Mouse (Mus musculus): ENCODE results near the gene P4ha1. TPM values are rescaled to one million over a fixed set of nuclear protein-coding genes. Genes with fewer than 3 reads are reported as not detected.
"Not testable (repeated sequence)": the region's sequence is repeated elsewhere in the genome, so short reads cannot be mapped to it uniquely, and the experiment has no call there.

Gene P4ha1
- polyA plus RNA-seq, 1 experiment from 2014 or later = 50.4 TPM

GRCm38 (mm10) chr10:59358744-59359143 lies 35.6 kb downstream of the P4ha1 start:
- WGBS = 96% methylated on average over 4 of the region's 4 CpGs
- Histone ChIP-seq H3K4me1 (no peaks in the 10 kb centered on the region), H3K27me3 (no peaks in the 10 kb centered on the region), H3K9me3 (replicated peaks) (no peaks in the 10 kb centered on the region), H3K36me3 (peaks cover 45% of the 10 kb centered on the region), H3K9ac (no peak overlapping the region), H3K4me2 (replicated peaks) (no peak overlapping the region), H3K4me3 (no peak overlapping the region), H3K27ac (no peak overlapping the region)
- ATAC-seq (ENCODE audit: low FRiP score) = no peak

- Histone ChIP-seq H3K27me3 (no peaks in the 10 kb centered on the region), H3K4me1 (no peaks in the 10 kb centered on the region), H3K9me3 (replicated peaks) (no peaks in the 10 kb centered on the region), H3K36me3 (peaks cover 61% of the 10 kb centered on the region), H3K4me2 (replicated peaks) (no peak overlapping the region), H3K27ac (no peak overlapping the region), H3K4me3 (no peak overlapping the region), H3K9ac (no peak overlapping the region)
- no peak for ATAC-seq (ENCODE audit: low FRiP score)
- WGBS = 88% methylated on average over 2 of the region's 2 CpGs
Measured at GRCm38 (mm10) chr10:59363208-59363607, 40.1 kb downstream of the P4ha1 start.

DNA sequence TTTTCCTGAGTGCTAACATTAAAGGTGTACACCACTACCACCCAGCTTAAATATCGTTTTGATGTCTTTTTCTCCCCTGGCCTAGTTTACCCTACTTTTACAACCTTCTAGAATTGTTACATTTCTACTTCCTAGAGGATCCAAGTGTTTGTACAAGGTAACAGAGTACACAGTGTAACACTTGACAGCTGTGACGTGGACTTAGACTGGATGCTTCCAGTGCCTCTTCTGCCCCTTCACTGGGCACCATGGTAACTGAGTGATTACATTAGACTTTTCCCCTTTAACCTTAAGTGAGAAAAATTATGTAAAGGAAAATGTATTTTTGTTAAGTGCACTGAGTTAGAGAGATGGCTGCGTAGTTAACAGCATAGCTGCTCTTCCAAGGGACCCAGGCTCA lies 41.5 kb downstream of the P4ha1 start:
- Histone ChIP-seq H3K9ac (no peak overlapping the region), H3K4me3 (no peak overlapping the region), H3K36me3 (peaks cover 72% of the 10 kb centered on the region), H3K27ac (no peak overlapping the region), H3K4me1 (no peaks in the 10 kb centered on the region), H3K27me3 (no peaks in the 10 kb centered on the region), H3K9me3 (replicated peaks) (no peaks in the 10 kb centered on the region), H3K4me2 (replicated peaks) (no peak overlapping the region)
- WGBS = 92% methylated on average over 3 of the region's 3 CpGs
- ATAC-seq (ENCODE audit: low FRiP score) = no peak

DNA sequence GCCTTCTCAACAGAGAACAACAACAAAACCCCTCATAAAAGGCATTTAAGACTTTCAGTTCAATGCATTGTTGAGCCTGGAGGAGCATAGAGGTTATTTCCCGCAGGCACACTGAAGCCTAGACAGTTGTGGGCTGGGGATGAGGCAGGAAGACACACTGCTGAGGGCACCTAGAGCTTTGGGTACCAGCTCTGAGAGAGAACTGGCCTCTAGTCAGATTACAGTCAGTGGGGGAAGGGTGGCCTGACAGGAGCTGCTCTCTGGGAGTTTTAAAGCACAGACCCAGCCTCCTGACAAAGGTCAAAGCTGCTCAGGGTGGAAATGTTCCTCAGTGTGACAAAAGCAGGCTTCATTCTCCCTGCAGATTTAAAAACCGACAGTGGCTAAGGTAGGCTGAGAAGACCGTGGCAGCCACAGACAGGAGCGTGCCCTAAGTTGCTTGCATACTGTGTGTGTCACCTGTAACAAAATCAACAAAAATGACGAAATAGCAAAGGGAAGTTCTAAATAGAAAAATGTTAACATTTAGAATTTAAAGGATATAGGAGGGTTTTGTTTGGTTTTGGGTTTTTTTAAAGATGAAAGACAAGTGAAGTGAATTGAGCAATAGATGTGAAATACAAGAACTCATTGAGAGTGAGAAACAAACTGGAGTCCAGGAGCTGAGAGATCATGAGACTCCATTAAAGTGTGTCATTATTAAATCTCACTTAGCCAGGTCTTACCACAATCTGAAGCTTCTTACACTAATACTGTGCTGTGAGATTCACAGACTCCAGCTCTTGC lies 42.9 kb downstream of the P4ha1 start:
- Histone ChIP-seq H3K36me3 (peaks cover 80% of the 10 kb centered on the region), H3K9ac (no peak overlapping the region), H3K27me3 (no peaks in the 10 kb centered on the region), H3K4me3 (no peak overlapping the region), H3K9me3 (replicated peaks) (no peaks in the 10 kb centered on the region), H3K4me1 (no peaks in the 10 kb centered on the region), H3K4me2 (replicated peaks) (no peak overlapping the region), H3K27ac (no peak overlapping the region)
- no peak for ATAC-seq (ENCODE audit: low FRiP score)
- 83% methylated on average over 5 of the region's 5 CpGs for WGBS

GRCm38 (mm10) chr10:59366746-59367145 lies 43.6 kb downstream of the P4ha1 start:
- H3K4me3 ChIP-seq = no peak overlapping the region
- no peak overlapping the region for H3K9ac ChIP-seq
- ATAC-seq (ENCODE audit: low FRiP score) = no peak
- no peaks in the 10 kb centered on the region for H3K4me1 ChIP-seq
- H3K4me2 ChIP-seq (replicated peaks) = no peak overlapping the region
- H3K36me3 ChIP-seq = peaks cover 83% of the 10 kb centered on the region
- no peaks in the 10 kb centered on the region for H3K27me3 ChIP-seq
- H3K9me3 ChIP-seq (replicated peaks) = no peaks in the 10 kb centered on the region
- H3K27ac ChIP-seq = no peak overlapping the region
- 98% methylated on average over 4 of the region's 4 CpGs for WGBS

GRCm38 (mm10) chr10:59367206-59367605 lies 44.1 kb downstream of the P4ha1 start:
- Histone ChIP-seq H3K36me3 (peaks cover 79% of the 10 kb centered on the region), H3K9ac (no peak overlapping the region), H3K4me2 (replicated peaks) (no peak overlapping the region), H3K9me3 (replicated peaks) (no peaks in the 10 kb centered on the region), H3K27me3 (no peaks in the 10 kb centered on the region), H3K27ac (no peak overlapping the region), H3K4me1 (no peaks in the 10 kb centered on the region), H3K4me3 (no peak overlapping the region)
- WGBS = 94% methylated on average over 4 of the region's 4 CpGs
- ATAC-seq (ENCODE audit: low FRiP score) = no peak

GRCm38 (mm10) chr10:59368729-59369128 lies 45.6 kb downstream of the P4ha1 start:
- H3K4me1 ChIP-seq = no peaks in the 10 kb centered on the region
- no peaks in the 10 kb centered on the region for H3K9me3 ChIP-seq (replicated peaks)
- WGBS = 85% methylated on average over 8 of the region's 8 CpGs
- peaks cover 76% of the 10 kb centered on the region for H3K36me3 ChIP-seq
- no peak overlapping the region for H3K4me2 ChIP-seq (replicated peaks)
- ATAC-seq (ENCODE audit: low FRiP score) = no peak
- no peak overlapping the region for H3K4me3 ChIP-seq
- H3K9ac ChIP-seq = no peak overlapping the region
- no peak overlapping the region for H3K27ac ChIP-seq
- H3K27me3 ChIP-seq = no peaks in the 10 kb centered on the region

GRCm38 (mm10) chr10:59369426-59369825 lies 46.3 kb downstream of the P4ha1 start:
- WGBS = 95% methylated on average over 9 of the region's 9 CpGs
- no peak for ATAC-seq (ENCODE audit: low FRiP score)

GRCm38 (mm10) chr10:59377906-59378305 lies 54.8 kb downstream of the P4ha1 start:
- no peak overlapping the region for H3K9ac ChIP-seq
- no peak overlapping the region for H3K4me2 ChIP-seq (replicated peaks)
- no peak overlapping the region for H3K4me3 ChIP-seq
- H3K27ac ChIP-seq = no peak overlapping the region
- H3K36me3 ChIP-seq = peaks cover 12% of the 10 kb centered on the region
- H3K9me3 ChIP-seq (replicated peaks) = no peaks in the 10 kb centered on the region
- H3K4me1 ChIP-seq = no peaks in the 10 kb centered on the region
- no peaks in the 10 kb centered on the region for H3K27me3 ChIP-seq
- ATAC-seq (ENCODE audit: low FRiP score) = no peak
- 87% methylated on average over 10 of the region's 10 CpGs for WGBS

More at GRCm38 (mm10) chr10:59369426-59369825, 46.3 kb downstream of the P4ha1 start:
- Histone ChIP-seq H3K27me3 (no peaks in the 10 kb centered on the region), H3K4me2 (replicated peaks) (no peak overlapping the region), H3K4me1 (no peaks in the 10 kb centered on the region), H3K9me3 (replicated peaks) (no peaks in the 10 kb centered on the region), H3K9ac (no peak overlapping the region), H3K36me3 (peaks cover 76% of the 10 kb centered on the region), H3K4me3 (no peak overlapping the region), H3K27ac (no peak overlapping the region)

DNA sequence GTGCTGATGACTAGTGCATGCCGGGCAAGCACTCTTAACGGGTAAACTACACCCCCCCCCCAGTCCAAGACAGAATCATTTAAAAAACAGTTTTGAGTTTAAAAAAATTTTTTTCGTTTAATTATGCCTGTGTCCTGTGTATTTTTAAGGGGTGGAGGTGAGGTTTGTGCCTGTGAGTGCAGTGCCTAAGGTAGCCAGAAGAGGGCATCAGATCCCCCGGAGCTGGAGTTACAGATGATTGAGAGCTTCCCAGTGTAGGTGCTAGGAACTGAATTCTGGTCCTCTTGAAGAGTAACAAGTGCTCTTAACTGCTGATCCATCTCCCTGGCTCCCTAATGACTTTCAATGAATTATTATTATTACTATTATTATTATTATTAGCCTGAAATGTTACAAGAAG lies 55.6 kb downstream of the P4ha1 start:
- no peak for ATAC-seq (ENCODE audit: low FRiP score)
- 91% methylated on average over 4 of the region's 4 CpGs for WGBS
- Histone ChIP-seq H3K4me3 (no peak overlapping the region), H3K4me1 (no peaks in the 10 kb centered on the region), H3K4me2 (replicated peaks) (no peak overlapping the region), H3K9ac (no peak overlapping the region), H3K9me3 (replicated peaks) (no peaks in the 10 kb centered on the region), H3K27ac (no peak overlapping the region), H3K27me3 (no peaks in the 10 kb centered on the region), H3K36me3 (peaks cover 7% of the 10 kb centered on the region)

DNA sequence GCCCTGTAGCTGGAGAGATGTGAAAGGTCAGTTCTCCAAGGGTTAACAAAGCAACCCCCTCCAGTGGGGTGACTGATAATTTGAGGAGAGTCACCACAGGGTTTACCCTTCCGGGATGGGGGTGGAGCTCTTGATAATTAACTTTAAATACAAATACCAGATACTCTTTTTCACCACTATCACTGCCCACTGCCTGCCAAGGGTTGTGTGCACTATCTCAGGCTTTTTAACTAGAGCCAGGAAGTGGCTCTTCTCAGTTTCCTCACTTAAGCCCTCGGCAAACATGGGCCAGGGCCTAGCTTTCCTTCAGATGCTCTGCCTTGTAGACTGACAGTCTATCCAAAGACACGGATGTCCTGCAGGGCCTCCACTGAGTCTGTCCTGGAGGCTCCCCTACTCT lies 56.8 kb downstream of the P4ha1 start:
- WGBS = 61% methylated on average over 3 of the region's 3 CpGs
- Histone ChIP-seq H3K4me1 (no peaks in the 10 kb centered on the region), H3K27me3 (no peaks in the 10 kb centered on the region), H3K9ac (no peak overlapping the region), H3K36me3 (no peaks in the 10 kb centered on the region), H3K4me2 (replicated peaks) (no peak overlapping the region), H3K4me3 (no peak overlapping the region), H3K27ac (no peak overlapping the region), H3K9me3 (replicated peaks) (no peaks in the 10 kb centered on the region)
- ATAC-seq (ENCODE audit: low FRiP score) = no peak

- no peaks in the 10 kb centered on the region for H3K36me3 ChIP-seq
- no peak overlapping the region for H3K4me3 ChIP-seq
- no peaks in the 10 kb centered on the region for H3K4me1 ChIP-seq
- WGBS = 78% methylated on average over 2 of the region's 2 CpGs
- no peaks in the 10 kb centered on the region for H3K27me3 ChIP-seq
- H3K9ac ChIP-seq = no peak overlapping the region
- no peaks in the 10 kb centered on the region for H3K9me3 ChIP-seq (replicated peaks)
- no peak overlapping the region for H3K4me2 ChIP-seq (replicated peaks)
- no peak overlapping the region for H3K27ac ChIP-seq
- no peak for ATAC-seq (ENCODE audit: low FRiP score)
Measured at GRCm38 (mm10) chr10:59380411-59380821, 57.3 kb downstream of the P4ha1 start.

DNA sequence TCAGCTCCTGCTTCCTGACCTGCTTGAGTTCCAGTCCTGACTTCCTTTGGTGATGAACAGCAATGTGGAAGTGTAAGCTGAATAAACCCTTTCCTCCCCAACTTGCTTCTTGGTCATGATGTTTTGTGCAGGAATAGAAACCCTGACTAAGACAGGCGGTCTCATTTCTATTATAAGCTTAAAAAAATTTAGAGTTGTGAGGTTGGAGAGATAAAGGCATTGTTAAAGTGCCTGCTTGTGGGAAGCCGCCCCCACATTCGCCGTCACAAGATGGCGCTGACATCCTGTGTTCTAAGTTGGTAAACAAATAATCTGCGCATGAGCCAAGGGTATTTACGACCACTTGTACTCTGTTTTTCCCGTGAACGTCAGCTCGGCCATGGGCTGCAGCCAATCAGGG lies 58.5 kb downstream of the P4ha1 start:
- not testable (repeated sequence) for H3K4me2 ChIP-seq (replicated peaks); H3K27ac ChIP-seq; H3K9ac ChIP-seq; ATAC-seq (ENCODE audit: low FRiP score); H3K4me3 ChIP-seq; H3K9me3 ChIP-seq (replicated peaks); H3K36me3 ChIP-seq; H3K27me3 ChIP-seq; H3K4me1 ChIP-seq
- 88% methylated on average over 6 of the region's 10 CpGs for WGBS

Measured in hindbrain, embryonic 12.5 days (tissue).